Mouse (Mus musculus): ENCODE data around the gene Egln2. TPM values are rescaled to one million over a fixed set of nuclear protein-coding genes. Genes with fewer than 3 reads are reported as not detected.

Gene Egln2
- total and polyA plus RNA-seq, 3 experiments = 69.5 to 80.1 TPM; not detected in 1

DNA sequence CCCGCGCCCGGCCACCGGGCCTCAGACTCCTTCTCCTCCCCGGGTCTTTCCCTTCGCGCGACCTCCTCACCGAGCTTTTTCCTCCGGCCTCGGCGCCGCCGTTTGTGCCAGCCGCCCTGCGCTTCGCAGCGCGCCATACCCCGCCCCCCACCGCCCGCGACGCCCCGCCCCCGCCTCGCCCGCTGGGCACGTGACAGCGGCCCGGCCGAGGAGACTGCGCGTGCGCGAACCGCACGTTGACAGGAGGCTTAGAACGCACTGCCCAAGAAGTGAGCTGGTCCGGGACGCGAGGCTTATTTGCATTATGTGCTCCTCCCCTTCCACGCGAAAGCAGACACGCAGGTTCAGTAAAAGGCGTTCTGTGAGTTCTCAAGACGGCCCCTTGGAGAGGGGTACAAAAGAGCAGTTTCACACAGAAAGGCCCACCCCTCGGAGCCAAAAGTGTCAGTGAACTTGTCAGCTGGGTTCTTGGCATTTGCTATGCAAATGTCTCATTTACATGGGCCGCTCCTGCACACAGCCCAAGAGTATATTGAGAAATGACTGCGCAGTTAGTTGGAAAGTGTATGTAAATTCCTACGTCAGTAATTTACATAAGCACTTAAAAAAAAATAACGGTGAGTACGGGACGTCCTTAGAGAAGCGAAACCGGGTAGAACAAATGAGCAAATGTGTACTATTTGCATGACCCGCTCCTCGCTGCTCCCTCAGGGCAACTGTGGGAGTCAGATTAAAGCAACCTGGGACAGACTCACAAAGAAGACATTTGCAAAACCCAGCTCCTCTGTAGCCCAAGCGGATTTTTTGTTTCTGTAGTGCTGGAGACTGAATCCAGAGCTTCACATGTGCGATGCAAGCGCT, at the start of gene Egln2 (continued):
- TF ChIP-seq MEF2A (IDR thresholded peaks at IDR 0.05; ENCODE audit: extremely low read depth, insufficient replicate concordance, low read depth, low read length, poor library complexity, severe bottlenecking) (no peak), MYC (IDR thresholded peaks at IDR 0.05; ENCODE audit: low read depth, low read length) (no peak; the same call in 1 of the 2 replicates), ELF1 (IDR thresholded peaks at IDR 0.05; ENCODE audit: low read depth, low read length) (0 out of 2 replicates have a peak, but pooled peaks have one; percentile 5), ETS1 (IDR thresholded peaks at IDR 0.05; ENCODE audit: low read depth, low read length) (peak; percentile 82)

DNA sequence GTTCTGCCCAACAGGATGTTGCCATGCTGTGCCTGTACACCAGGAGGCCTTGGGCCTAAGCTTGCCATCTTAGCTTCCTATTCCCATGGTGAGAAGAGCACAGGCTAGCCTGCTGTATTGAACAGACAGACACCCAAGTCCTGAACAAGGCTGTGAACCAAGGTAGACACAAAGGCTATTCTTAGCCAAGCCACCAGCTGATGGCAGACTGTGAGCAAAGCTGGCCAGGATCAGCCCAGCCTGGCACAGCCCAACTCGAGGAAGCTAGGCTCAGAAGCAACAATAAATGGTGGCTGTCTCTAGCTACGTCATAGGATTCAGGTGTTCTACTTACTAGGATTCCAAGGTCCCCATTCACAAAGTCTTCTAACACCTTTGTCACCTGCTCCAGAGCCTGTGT, 46.0 kb upstream of the Egln2 start:
- no peak for DNase-seq (ENCODE audit: low read depth, low spot score)
- H3K27ac ChIP-seq (ENCODE audit: control insufficient read depth, low read depth, low read length) = no peak overlapping the region
- H3K9ac ChIP-seq (ENCODE audit: control insufficient read depth, low read depth, low read length, poor library complexity, severe bottlenecking) = no peak overlapping the region
- no peaks in the 10 kb centered on the region; a peak in 1 of 4 replicates for H3K36me3 ChIP-seq (ENCODE audit: control insufficient read depth in 1 of 2, insufficient read depth in 2 of 2, low read length in 2 of 2)
- H3K27me3 ChIP-seq (ENCODE audit: control insufficient read depth in 1 of 2, insufficient read depth in 2 of 2, low read length in 2 of 2) = no peaks in the 10 kb centered on the region
- no peaks in the 10 kb centered on the region for H3K9me3 ChIP-seq (replicated peaks; ENCODE audit: insufficient read depth, low read length)
- no peaks in the 10 kb centered on the region for H3K79me2 ChIP-seq (ENCODE audit: control insufficient read depth, insufficient read depth, low read length, poor library complexity)
- no peaks in the 10 kb centered on the region for H3K4me1 ChIP-seq (ENCODE audit: control insufficient read depth in 1 of 2, insufficient read depth in 2 of 2, low read length in 2 of 2)
- TF ChIP-seq MAZ (IDR thresholded peaks at IDR 0.05; ENCODE audit: low read depth, low read length) (no peak), GABPA (IDR thresholded peaks at IDR 0.05; ENCODE audit: low read depth, low read length) (no peak), SMC3 (IDR thresholded peaks at IDR 0.05; ENCODE audit: low read depth, low read length) (no peak), USF1 (IDR thresholded peaks at IDR 0.05; ENCODE audit: low read depth, low read length) (no peak), NRF1 (IDR thresholded peaks at IDR 0.05; ENCODE audit: insufficient read depth, low read depth, low read length, poor library complexity, severe bottlenecking) (no peak), ZKSCAN1 (IDR thresholded peaks at IDR 0.05; ENCODE audit: low read depth, low read length) (no peak)
- H3K4me3 ChIP-seq (ENCODE audit: control insufficient read depth in 1 of 2, insufficient read depth in 1 of 2, low read depth in 2 of 2, low read length in 2 of 2) = no peak overlapping the region

DNA sequence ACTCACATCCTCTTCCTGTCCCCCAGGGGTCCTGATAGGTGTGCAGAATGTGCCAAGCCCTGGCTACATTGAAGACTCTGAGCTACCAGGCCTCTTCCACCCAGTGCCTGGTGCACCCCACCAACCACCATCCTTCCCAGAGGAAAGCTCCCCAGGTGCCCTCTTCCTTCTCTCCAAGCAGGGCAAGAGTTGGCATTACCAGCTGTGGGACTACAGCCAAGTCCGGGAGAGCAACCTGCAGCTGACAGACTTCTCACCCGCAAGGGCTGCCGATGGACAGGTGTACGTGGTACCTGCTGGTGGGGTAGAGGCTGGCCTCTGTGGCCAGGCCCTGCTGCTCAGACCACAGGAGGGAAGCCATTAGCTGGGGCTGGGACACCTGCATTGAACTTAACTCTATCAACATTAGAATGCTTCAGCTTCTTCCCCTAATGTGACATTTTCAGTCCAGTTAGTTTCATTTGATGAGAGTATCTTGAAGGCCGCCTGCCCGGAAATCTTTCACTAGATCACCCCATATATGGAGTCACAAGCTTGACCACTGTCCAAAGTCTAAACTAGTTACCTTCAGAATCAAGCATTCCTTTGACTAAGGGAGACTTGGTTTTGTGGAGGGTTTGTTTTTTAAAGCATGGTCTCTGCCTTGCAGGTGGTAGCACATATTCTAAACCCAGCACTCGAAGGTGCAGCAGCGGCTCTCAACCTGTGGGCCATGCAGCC, 37.3 kb upstream of the Egln2 start:
- H3K4me1 ChIP-seq (ENCODE audit: control insufficient read depth in 1 of 2, insufficient read depth in 2 of 2, low read length in 2 of 2) = no peaks in the 10 kb centered on the region; a peak in 1 of 4 replicates
- no peak for TF ChIP-seq MYC (IDR thresholded peaks at IDR 0.05; ENCODE audit: low read depth, low read length)
- no peak for TF ChIP-seq TAL1 (IDR thresholded peaks at IDR 0.05; ENCODE audit: low read length)
- no peak for TF ChIP-seq NRF1 (IDR thresholded peaks at IDR 0.05; ENCODE audit: insufficient read depth, low read depth, low read length, poor library complexity, severe bottlenecking)
- no peak for TF ChIP-seq KAT2A (conservative IDR thresholded peaks at IDR 0.05; ENCODE audit: low read depth, low read length)
- TF ChIP-seq POLR2A (IDR thresholded peaks at IDR 0.05; ENCODE audit: control insufficient read depth in 1 of 2, insufficient read depth in 1 of 2, low read depth in 1 of 2, low read length in 2 of 2, poor library complexity in 1 of 2) = no peak
- TF ChIP-seq POLR2AphosphoS5 (IDR thresholded peaks at IDR 0.05; ENCODE audit: borderline replicate concordance, low read depth, low read length) = no peak
- TF ChIP-seq RAD21 (IDR thresholded peaks at IDR 0.05; ENCODE audit: low read depth, low read length) = no peak
- TF ChIP-seq MAZ (IDR thresholded peaks at IDR 0.05; ENCODE audit: low read depth, low read length) = no peak
- TF ChIP-seq MXI1 (IDR thresholded peaks at IDR 0.05; ENCODE audit: low read depth, low read length) = no peak
- TF ChIP-seq ZC3H11A (IDR thresholded peaks at IDR 0.05; ENCODE audit: low read depth, low read length) = no peak
- no peak for TF ChIP-seq USF2 (IDR thresholded peaks at IDR 0.05; ENCODE audit: borderline replicate concordance in 1 of 2, insufficient read depth in 1 of 2, low read depth in 1 of 2, low read length in 2 of 2)
- TF ChIP-seq MAFK (IDR thresholded peaks at IDR 0.05; ENCODE audit: borderline replicate concordance, low read depth, low read length) = no peak
- TF ChIP-seq USF1 (IDR thresholded peaks at IDR 0.05; ENCODE audit: low read depth, low read length) = no peak
- no peak for TF ChIP-seq E2F4 (IDR thresholded peaks at IDR 0.05; ENCODE audit: borderline replicate concordance, low read depth, low read length)
- no peaks in the 10 kb centered on the region for H3K9me3 ChIP-seq (replicated peaks; ENCODE audit: insufficient read depth, low read length)
- H3K4me3 ChIP-seq (ENCODE audit: control insufficient read depth in 1 of 2, insufficient read depth in 1 of 2, low read depth in 2 of 2, low read length in 2 of 2) = no peak overlapping the region
- H3K27me3 ChIP-seq (ENCODE audit: control insufficient read depth in 1 of 2, insufficient read depth in 2 of 2, low read length in 2 of 2) = no peaks in the 10 kb centered on the region
- no peaks in the 10 kb centered on the region for H3K79me2 ChIP-seq (ENCODE audit: control insufficient read depth, insufficient read depth, low read length, poor library complexity)
- no peaks in the 10 kb centered on the region for H3K36me3 ChIP-seq (ENCODE audit: control insufficient read depth in 1 of 2, insufficient read depth in 2 of 2, low read length in 2 of 2)
- H3K9ac ChIP-seq (ENCODE audit: control insufficient read depth, low read depth, low read length, poor library complexity, severe bottlenecking) = no peak overlapping the region
- no peak for DNase-seq (ENCODE audit: low read depth, low spot score)
- no peak overlapping the region for H3K27ac ChIP-seq (ENCODE audit: control insufficient read depth, low read depth, low read length)
